In genomic region chr3:85991802-85992156, GRCm38 (mm10) we compare ENCODE assay signal across 13 mouse cellular contexts. TPM values are rescaled to one million over a fixed set of nuclear protein-coding genes. Genes with fewer than 3 reads are reported as not detected.
DNase-seq lines count a peak whose midpoint lies in the region; ATAC-seq and TF ChIP-seq lines count a peak whose summit lies in the region.
"Had no signal": no experiment of that assay in that cellular context is flagged by ENCODE, and none has a peak within 500 bp of the region (broad histone marks: within the 10 kb centered on the region; RNA-seq: fewer than 3 reads in every experiment).

No protein-coding gene starts in this region.

- no peak overlapping the region for H3K27ac ChIP-seq in gastrocnemius, adult 2 months
- no peak overlapping the region for H3K27ac ChIP-seq in intestine, embryonic 15.5 days
- H3K27ac ChIP-seq in kidney, embryonic 14.5 days (ENCODE audit: low read depth, low read length) = no peak overlapping the region
- no peak overlapping the region for H3K27ac ChIP-seq in forebrain, embryonic 13.5 days

- no peak overlapping the region for H3K9ac ChIP-seq in intestine, embryonic 15.5 days
- no peak overlapping the region for H3K9ac ChIP-seq in kidney, embryonic 14.5 days (ENCODE audit: low read depth, low read length)
- no peak overlapping the region for H3K9ac ChIP-seq in forebrain, embryonic 13.5 days

- TF ChIP-seq CTCF in gastrocnemius, adult 2 months (IDR thresholded peaks at IDR 0.05) = no peak

- WGBS in intestine, embryonic 15.5 days = 46% methylated on average over 5 of the region's 5 CpGs
- 47% methylated on average over 5 of the region's 5 CpGs for WGBS in kidney, embryonic 14.5 days
- 73% methylated on average over 5 of the region's 5 CpGs for WGBS in forebrain, embryonic 13.5 days

- intact Hi-C loops in gastrocnemius, adult 2 months (cut with DNase I) = no loop called here

- peaks cover 11% of the 10 kb centered on the region for H3K4me1 ChIP-seq in intestine, embryonic 15.5 days (replicated peaks)
- no peaks in the 10 kb centered on the region for H3K4me1 ChIP-seq in kidney, embryonic 14.5 days (ENCODE audit: control insufficient read depth, insufficient read depth, low read length)
- no peaks in the 10 kb centered on the region for H3K4me1 ChIP-seq in forebrain, embryonic 13.5 days

- ATAC-seq in intestine, embryonic 15.5 days = peak; percentile 88
- peak; percentile 68 for ATAC-seq in megakaryocyte-erythroid progenitor cell, adult 5-6 weeks (replicated peaks; ENCODE audit: low FRiP score, low TSS enrichment, poor library complexity, severe bottlenecking)
- ATAC-seq in kidney, embryonic 14.5 days (ENCODE audit: low FRiP score, low TSS enrichment) = no peak; the same call in 1 of the 2 replicates
- no peak for ATAC-seq in forebrain, embryonic 13.5 days
- ATAC-seq: hindbrain, embryonic 16.5 days had no signal

- H3K9me3 ChIP-seq in intestine, embryonic 15.5 days = no peaks in the 10 kb centered on the region
- H3K9me3 ChIP-seq in kidney, embryonic 14.5 days (ENCODE audit: control insufficient read depth, low read length) = no peaks in the 10 kb centered on the region
- no peaks in the 10 kb centered on the region for H3K9me3 ChIP-seq in forebrain, embryonic 13.5 days (replicated peaks)

- no peak overlapping the region for H3K4me2 ChIP-seq in intestine, embryonic 15.5 days (replicated peaks)
- H3K4me2 ChIP-seq in kidney, embryonic 14.5 days (replicated peaks; ENCODE audit: low read depth, low read length) = no peak overlapping the region
- H3K4me2 ChIP-seq in forebrain, embryonic 13.5 days = no peak overlapping the region

- H3K4me3 ChIP-seq in gastrocnemius, adult 2 months = no peak overlapping the region
- H3K4me3 ChIP-seq in intestine, embryonic 15.5 days (replicated peaks) = no peak overlapping the region
- no peak overlapping the region for H3K4me3 ChIP-seq in kidney, embryonic 14.5 days (ENCODE audit: low read length)
- no peak overlapping the region for H3K4me3 ChIP-seq in forebrain, embryonic 13.5 days

- peak; percentile 26 for DNase-seq in gastrocnemius, adult 2 months
- no peak for DNase-seq in gastrocnemius, postnatal 10 days
- DNase-seq in MEL-GATA-1-ER (ENCODE audit: extremely low read depth, low read depth) = peak; percentile 62
- no peak for DNase-seq in left cerebral cortex, adult 11 months (ENCODE audit: low spot score)
- DNase-seq: cerebellum, postnatal 36 days had no signal

- H3K27me3 ChIP-seq in intestine, embryonic 15.5 days (replicated peaks) = no peaks in the 10 kb centered on the region
- H3K27me3 ChIP-seq in kidney, embryonic 14.5 days (ENCODE audit: control insufficient read depth, insufficient read depth, low read length) = no peaks in the 10 kb centered on the region
- no peaks in the 10 kb centered on the region for H3K27me3 ChIP-seq in forebrain, embryonic 13.5 days

- H3K36me3 ChIP-seq in intestine, embryonic 15.5 days = no peaks in the 10 kb centered on the region
- no peaks in the 10 kb centered on the region for H3K36me3 ChIP-seq in kidney, embryonic 14.5 days (ENCODE audit: control insufficient read depth, insufficient read depth, low read length)
- no peaks in the 10 kb centered on the region for H3K36me3 ChIP-seq in forebrain, embryonic 13.5 days (ENCODE audit: poor library complexity, severe bottlenecking)

RNA-seq across cellular contexts. Expression of gene Prss48, which starts 10.5 kb away (rescaled TPM):
- not detected for total RNA-seq in gastrocnemius, adult 2 months (2021)
- not detected for total RNA-seq in gastrocnemius, postnatal 10 days (2021)
- polyA plus RNA-seq in intestine, embryonic 15.5 days (2015; fragmentation: Nextera tagmentation; extraction: Ambion mirVana) = 0.15 and 0.47 TPM in 2 replicates
- not detected in 2 replicates for total RNA-seq in megakaryocyte-erythroid progenitor cell, adult 5-6 weeks (2014; fragmentation: Nextera tagmentation)
- not detected in 2 replicates for total RNA-seq in megakaryocyte-erythroid progenitor cell, adult 5-6 weeks (2017)
- polyA plus RNA-seq in kidney, embryonic 14.5 days (2014; fragmentation: Nextera tagmentation; extraction: Ambion mirVana) = 0.21 TPM in 1 of 2 replicates, not detected in the other
- polyA plus RNA-seq in forebrain, embryonic 13.5 days (2015; fragmentation: Nextera tagmentation; extraction: Ambion mirVana) = not detected in 2 replicates
- total RNA-seq: layer of hippocampus, postnatal 14 days had no signal
- polyA plus RNA-seq: heart, embryonic 16.5 days; hindbrain, embryonic 16.5 days; limb, embryonic 14.5 days had no signal

RNA-seq across cellular contexts. Expression of gene Sh3d19, which starts 20.9 kb away (rescaled TPM):
- total RNA-seq in gastrocnemius, adult 2 months (2021) = 10 to 100 TPM; 12.5 to 13.2 TPM
- 10 to 100 TPM; 26.7 to 35.6 TPM for total RNA-seq in gastrocnemius, postnatal 10 days (2021)
- polyA plus RNA-seq in intestine, embryonic 15.5 days (2015; fragmentation: Nextera tagmentation; extraction: Ambion mirVana) = 41.6 and 43.6 TPM in 2 replicates
- 3.0 and 3.2 TPM in 2 replicates for total RNA-seq in megakaryocyte-erythroid progenitor cell, adult 5-6 weeks (2014; fragmentation: Nextera tagmentation)
- 5.6 and 7.7 TPM in 2 replicates for total RNA-seq in megakaryocyte-erythroid progenitor cell, adult 5-6 weeks (2017)
- 27.7 and 39.9 TPM in 2 replicates for polyA plus RNA-seq in kidney, embryonic 14.5 days (2014; fragmentation: Nextera tagmentation; extraction: Ambion mirVana)
- polyA plus RNA-seq in forebrain, embryonic 13.5 days (2015; fragmentation: Nextera tagmentation; extraction: Ambion mirVana) = 4.7 and 5.6 TPM in 2 replicates

Comparison
In these comparisons a context has a peak if more than half of its experiments do, and no peak if none do; other contexts are left out.
1. DNase-seq: peak in gastrocnemius, adult 2 months (single experiment) and MEL-GATA-1-ER (single experiment); none in gastrocnemius, postnatal 10 days (single experiment) and left cerebral cortex, adult 11 months (single experiment).
2. ATAC-seq: peak in intestine, embryonic 15.5 days (single experiment) and megakaryocyte-erythroid progenitor cell, adult 5-6 weeks (single experiment); none in kidney, embryonic 14.5 days (single experiment) and forebrain, embryonic 13.5 days (single experiment).